Mouse (Mus musculus) liver, embryonic 13.5 days (tissue): ENCODE measurements around the gene Prr12. TPM values are rescaled to one million over a fixed set of nuclear protein-coding genes. Genes with fewer than 3 reads are reported as not detected.
A peak's percentile ranks its signal among the peaks of the same experiment; 100 is the strongest.

Experiments
- ATAC-seq: fragments of 200-750 bp; cut with Nextera tagmentation; 2 replicates; pipeline ENCODE4 v1.8.0; 2017; ENCODE audit warnings: low read depth, mild to moderate bottlenecking, moderate number of reproducible peaks, moderate library complexity
- DNase-seq: peaks from one replicate; pipeline ENCODE4 v3.0.0; 2022
- H3K27ac ChIP-seq: fragments of 300-500 bp; sonication (generic); 2 replicates; pipeline ENCODE4 v1.5.1; 2015; ENCODE audit warnings: moderate library complexity, mild to moderate bottlenecking, inconsistent platforms
- H3K27me3 ChIP-seq: fragments of 300-500 bp; sonication (generic); 2 replicates; pipeline ENCODE4 v1.6.1; 2015; ENCODE audit warnings: mild to moderate bottlenecking, inconsistent platforms
- H3K36me3 ChIP-seq: fragments of 300-500 bp; sonication (generic); 2 replicates; pipeline ENCODE4 v1.6.1; 2015; ENCODE audit warnings: mild to moderate bottlenecking, inconsistent platforms
- H3K4me1 ChIP-seq: fragments of 300-500 bp; sonication (generic); replicated peaks from 2 replicates; pipeline ENCODE4 v1.6.1; 2015; ENCODE audit warnings: inconsistent platforms
- H3K4me2 ChIP-seq: fragments of 300-500 bp; sonication (generic); 2 replicates; pipeline ENCODE4 v1.6.1; 2015; ENCODE audit warnings: inconsistent platforms, mild to moderate bottlenecking, moderate library complexity
- H3K4me3 ChIP-seq: fragments of 300-500 bp; sonication (generic); replicated peaks from 2 replicates; pipeline ENCODE4 v1.5.1; 2015; ENCODE audit warnings: mild to moderate bottlenecking, inconsistent platforms
- H3K9ac ChIP-seq: fragments of 300-500 bp; sonication (generic); 2 replicates; pipeline ENCODE4 v1.6.1; 2015; ENCODE audit warnings: mild to moderate bottlenecking, inconsistent platforms
- H3K9me3 ChIP-seq: fragments of 300-500 bp; sonication (generic); replicated peaks from 2 replicates; pipeline ENCODE4 v1.6.1; 2016; ENCODE audit warnings: inconsistent platforms
- WGBS: fragments of 180-500 bp; shearing (Covaris S2); methylation state at CpG from one replicate; pipeline ENCODE4 v1.1.7; 2015; ENCODE audit not compliant: insufficient replicate concordance; 5-methylcytosine and 5-hydroxymethylcytosine counted together
- polyA plus RNA-seq: library from polyadenylated mRNA; unstranded; fragments of >200 nt; fragmentation: Nextera tagmentation; extraction: Ambion mirVana; gene quantifications from 2 replicates; pipeline ENCODE4 v1.2.1, GENCODE M21; 2015

Prr12 gene
- polyA plus RNA-seq, 1 experiment from 2014 or later = 2.2 TPM

GRCm38 (mm10) chr7:45060632-45061122, 8.0 kb upstream of the Prr12 start:
- H3K36me3 ChIP-seq = no peaks in the 10 kb centered on the region
- WGBS = 45% methylated on average over 6 of the region's 6 CpGs
- peak overlapping the region; percentile 78; the same call in 1 of the 2 replicates for H3K4me2 ChIP-seq
- DNase-seq (no peak), ATAC-seq (no peak)
- peaks cover 49% of the 10 kb centered on the region for H3K4me1 ChIP-seq
- H3K9ac ChIP-seq = peak overlapping the region; percentile 64; the same call in 1 of the 2 replicates
- no peaks in the 10 kb centered on the region for H3K9me3 ChIP-seq
- 0 out of 2 replicates have a peak overlapping the region, but pooled peaks have one; percentile 73 for H3K4me3 ChIP-seq
- H3K27ac ChIP-seq = peak overlapping the region; percentile 74
- H3K27me3 ChIP-seq = no peaks in the 10 kb centered on the region

- DNase-seq = no peak
- no peak overlapping the region for H3K9ac ChIP-seq
- peaks cover 40% of the 10 kb centered on the region for H3K4me1 ChIP-seq
- ATAC-seq = no peak
- no peak overlapping the region for H3K27ac ChIP-seq
- H3K9me3 ChIP-seq = no peaks in the 10 kb centered on the region
- 71% methylated on average over 10 of the region's 10 CpGs for WGBS
- no peak overlapping the region for H3K4me3 ChIP-seq
- H3K36me3 ChIP-seq = no peaks in the 10 kb centered on the region
- H3K27me3 ChIP-seq = no peaks in the 10 kb centered on the region
- H3K4me2 ChIP-seq = no peak overlapping the region
These were observed 6.2 kb upstream of the Prr12 start for GRCm38 (mm10) chr7:45058607-45059571.

- Histone ChIP-seq H3K27ac (no peak overlapping the region), H3K4me2 (no peak overlapping the region), H3K27me3 (no peaks in the 10 kb centered on the region), H3K4me1 (peaks cover 44% of the 10 kb centered on the region), H3K4me3 (no peak overlapping the region), H3K36me3 (no peaks in the 10 kb centered on the region), H3K9ac (no peak overlapping the region), H3K9me3 (no peaks in the 10 kb centered on the region)
- ATAC-seq (no peak), DNase-seq (no peak)
These were observed 4.3 kb upstream of the Prr12 start for GRCm38 (mm10) chr7:45056972-45057348.

- H3K27ac ChIP-seq = no peak overlapping the region; the same call in 1 of the 2 replicates
- peaks cover 44% of the 10 kb centered on the region for H3K4me1 ChIP-seq
- WGBS = 71% methylated on average over 14 of the region's 14 CpGs
- no peaks in the 10 kb centered on the region for H3K27me3 ChIP-seq
- ATAC-seq (no peak), DNase-seq (no peak)
- no peaks in the 10 kb centered on the region for H3K36me3 ChIP-seq
- H3K9me3 ChIP-seq = no peaks in the 10 kb centered on the region
- no peak overlapping the region for H3K4me2 ChIP-seq
- H3K9ac ChIP-seq = no peak overlapping the region
- H3K4me3 ChIP-seq = no peak overlapping the region
These were observed 3.8 kb upstream of the Prr12 start for GRCm38 (mm10) chr7:45056329-45056971.

GRCm38 (mm10) chr7:45053931-45054510, 1.3 kb upstream of the Prr12 start:
- DNase-seq = peak; percentile 96
- ATAC-seq = peak; percentile 92
- peaks cover 13% of the 10 kb centered on the region for H3K36me3 ChIP-seq
- peak overlapping the region; percentile 77 for H3K4me3 ChIP-seq
- H3K9ac ChIP-seq = peak overlapping the region; percentile 87
- no peaks in the 10 kb centered on the region for H3K27me3 ChIP-seq
- WGBS = under 1% methylated on average over 33 of the region's 33 CpGs
- peak overlapping the region; percentile 95 for H3K27ac ChIP-seq
- peak overlapping the region; percentile 99 for H3K4me2 ChIP-seq
- no peaks in the 10 kb centered on the region for H3K9me3 ChIP-seq
- peaks cover 39% of the 10 kb centered on the region for H3K4me1 ChIP-seq

- ATAC-seq (peak; percentile 41), DNase-seq (peak; percentile 62)
- under 1% methylated on average over 25 of the region's 59 CpGs for WGBS
- Histone ChIP-seq H3K27me3 (no peaks in the 10 kb centered on the region), H3K9me3 (no peaks in the 10 kb centered on the region), H3K36me3 (peaks cover 20% of the 10 kb centered on the region), H3K9ac (peak overlapping the region; percentile 87), H3K4me2 (peak overlapping the region; percentile 99), H3K27ac (peak overlapping the region; percentile 95), H3K4me3 (peak overlapping the region; percentile 77), H3K4me1 (peaks cover 39% of the 10 kb centered on the region)
These were observed 643 bp upstream of the Prr12 start for GRCm38 (mm10) chr7:45053117-45053930.

- ATAC-seq (no peak), DNase-seq (no peak)
- peak overlapping the region; percentile 77 for H3K4me3 ChIP-seq
- H3K9ac ChIP-seq = peak overlapping the region; percentile 87
- peaks cover 30% of the 10 kb centered on the region for H3K36me3 ChIP-seq
- peak overlapping the region; percentile 99 for H3K4me2 ChIP-seq
- under 1% methylated on average over 38 of the region's 38 CpGs for WGBS
- peak overlapping the region; percentile 95 for H3K27ac ChIP-seq
- peaks cover 39% of the 10 kb centered on the region for H3K4me1 ChIP-seq
- no peaks in the 10 kb centered on the region for H3K27me3 ChIP-seq
- no peaks in the 10 kb centered on the region for H3K9me3 ChIP-seq
These were observed 360 bp downstream of the Prr12 start for GRCm38 (mm10) chr7:45052181-45052861.

GRCm38 (mm10) chr7:45051601-45051974, 1.1 kb downstream of the Prr12 start:
- peak overlapping the region; percentile 95 for H3K27ac ChIP-seq
- no peaks in the 10 kb centered on the region for H3K27me3 ChIP-seq
- peak overlapping the region; percentile 87 for H3K9ac ChIP-seq
- peak overlapping the region; percentile 77 for H3K4me3 ChIP-seq
- peaks cover 37% of the 10 kb centered on the region for H3K36me3 ChIP-seq
- ATAC-seq = no peak
- no peak for DNase-seq
- H3K9me3 ChIP-seq = no peaks in the 10 kb centered on the region
- peak overlapping the region; percentile 99 for H3K4me2 ChIP-seq
- H3K4me1 ChIP-seq = peaks cover 39% of the 10 kb centered on the region
- 11% methylated on average over 13 of the region's 13 CpGs for WGBS

- H3K36me3 ChIP-seq = peaks cover 43% of the 10 kb centered on the region
- 0 out of 2 replicates have a peak overlapping the region, but pooled peaks have one; percentile 95 for H3K27ac ChIP-seq
- H3K9ac ChIP-seq = peak overlapping the region; percentile 87
- H3K4me3 ChIP-seq = peak overlapping the region; percentile 77
- no peaks in the 10 kb centered on the region for H3K27me3 ChIP-seq
- peak; percentile 63 for DNase-seq
- H3K4me2 ChIP-seq = peak overlapping the region; percentile 99
- ATAC-seq = peak; percentile 5; the same call in 1 of the 2 replicates
- H3K9me3 ChIP-seq = no peaks in the 10 kb centered on the region
- 24% methylated on average over 16 of the region's 16 CpGs for WGBS
- H3K4me1 ChIP-seq = peaks cover 39% of the 10 kb centered on the region
These were observed 1.6 kb downstream of the Prr12 start for GRCm38 (mm10) chr7:45050945-45051600.
